Mouse (Mus musculus) liver, embryonic 11.5 days (tissue): Measurements from ENCODE around the gene Asb4. TPM values are rescaled to one million over a fixed set of nuclear protein-coding genes. Genes with fewer than 3 reads are reported as not detected.
A peak's percentile ranks its signal among the peaks of the same experiment; 100 is the strongest.

Experiments
- ATAC-seq: fragments of 200-750 bp; cut with Nextera tagmentation; replicated peaks from 2 replicates; pipeline ENCODE4 v1.8.0; 2017; ENCODE audit warnings: moderate number of reproducible peaks, mild to moderate bottlenecking, moderate TSS enrichment, moderate library complexity; ENCODE audit not compliant: low FRiP score
- DNase-seq: peaks from one replicate; pipeline ENCODE4 v3.0.0-alpha.2; 2017; ENCODE audit warnings: low spot score
- H3K27ac ChIP-seq: fragments of 300-500 bp; sonication (generic); 2 replicates; pipeline ENCODE4 v1.5.1; 2014; ENCODE audit warnings: mild to moderate bottlenecking, low read depth, low read length, control low read depth
- H3K27me3 ChIP-seq: fragments of 300-500 bp; sonication (generic); replicated peaks from 2 replicates; pipeline ENCODE4 v1.6.1; 2014; ENCODE audit warnings: low read length, mixed read lengths; ENCODE audit not compliant: control insufficient read depth, insufficient read depth
- H3K36me3 ChIP-seq: fragments of 300-500 bp; sonication (generic); 2 replicates; pipeline ENCODE4 v1.6.1; 2014; ENCODE audit warnings: mild to moderate bottlenecking, low read length, moderate library complexity, mixed read lengths; ENCODE audit not compliant: control insufficient read depth, insufficient read depth
- H3K4me1 ChIP-seq: fragments of 300-500 bp; sonication (generic); replicated peaks from 2 replicates; pipeline ENCODE4 v1.6.1; 2014; ENCODE audit warnings: low read length, mixed read lengths; ENCODE audit not compliant: control insufficient read depth, insufficient read depth
- H3K4me2 ChIP-seq: fragments of 300-500 bp; sonication (generic); 2 replicates; pipeline ENCODE4 v1.6.1; 2014; ENCODE audit warnings: mild to moderate bottlenecking, control low read depth, moderate library complexity
- H3K4me3 ChIP-seq: fragments of 300-500 bp; sonication (generic); 2 replicates; pipeline ENCODE4 v1.5.1; 2014; ENCODE audit warnings: low read depth, low read length, control low read depth
- H3K9ac ChIP-seq: fragments of 300-500 bp; sonication (generic); 2 replicates; pipeline ENCODE4 v1.6.1; 2014; ENCODE audit warnings: low read depth, low read length, control low read depth
- H3K9me3 ChIP-seq: fragments of 300-500 bp; sonication (generic); 2 replicates; pipeline ENCODE4 v1.6.1; 2016; ENCODE audit warnings: low read length, inconsistent platforms, mixed read lengths; ENCODE audit not compliant: control insufficient read depth
- WGBS: fragments of 180-500 bp; shearing (Covaris S2); extraction: QIAGEN DNeasy Blood & Tissue Kit; methylation state at CpG from one replicate; pipeline ENCODE4 v1.1.7; 2014; 5-methylcytosine and 5-hydroxymethylcytosine counted together
- polyA plus RNA-seq: library from polyadenylated mRNA; unstranded; fragments of >200 nt; fragmentation: Nextera tagmentation; extraction: Ambion mirVana; gene quantifications from 2 replicates; pipeline ENCODE4 v1.2.1, GENCODE M21; 2014

Asb4 gene
- polyA plus RNA-seq, 1 experiment from 2014 or later = 100 TPM

DNA sequence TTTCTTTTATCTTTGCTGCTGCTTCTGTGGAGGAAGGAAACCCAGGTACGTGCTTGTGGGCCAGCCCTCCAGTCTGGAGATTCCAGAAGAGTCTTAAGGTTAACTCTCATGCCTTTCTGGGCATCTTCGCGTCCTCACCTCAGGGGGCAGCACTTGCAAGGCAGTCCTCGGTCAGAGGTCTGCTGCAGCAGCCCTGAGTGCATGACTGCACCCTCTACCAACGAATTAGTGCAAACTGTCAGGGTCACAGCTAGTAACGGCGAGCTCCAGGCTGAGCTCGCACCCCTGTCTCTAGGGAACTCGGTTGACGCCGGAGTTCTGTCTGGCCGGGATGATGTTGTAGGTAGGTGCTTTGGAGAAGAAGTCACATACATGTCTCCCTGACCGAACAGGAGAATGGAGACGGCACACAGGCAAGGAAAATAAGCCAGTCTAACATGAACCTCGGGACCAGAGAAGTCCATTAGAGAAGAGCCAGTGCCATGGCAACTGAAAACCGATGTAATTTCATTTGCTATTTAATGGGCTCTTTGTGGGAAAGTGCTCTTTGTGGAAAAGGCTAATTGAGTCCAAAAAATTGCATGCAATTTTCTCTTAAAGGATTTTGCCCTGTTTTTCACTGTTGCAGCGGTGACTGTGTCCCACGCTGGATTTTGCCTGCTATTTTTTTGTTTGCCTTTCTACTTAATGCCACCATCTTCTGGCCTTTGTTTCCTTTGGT lies 20.1 kb downstream of the Asb4 start:
- no peak overlapping the region for H3K4me2 ChIP-seq
- H3K27ac ChIP-seq = no peak overlapping the region
- H3K4me1 ChIP-seq = no peaks in the 10 kb centered on the region
- DNase-seq = peak; percentile 32
- no peaks in the 10 kb centered on the region for H3K36me3 ChIP-seq
- WGBS = 46% methylated on average over 18 of the region's 18 CpGs
- H3K4me3 ChIP-seq = no peak overlapping the region
- H3K9me3 ChIP-seq = no peaks in the 10 kb centered on the region
- H3K9ac ChIP-seq = no peak overlapping the region
- ATAC-seq = 0 out of 2 replicates have a peak, but pooled peaks have one; percentile 23
- H3K27me3 ChIP-seq = no peaks in the 10 kb centered on the region

DNA sequence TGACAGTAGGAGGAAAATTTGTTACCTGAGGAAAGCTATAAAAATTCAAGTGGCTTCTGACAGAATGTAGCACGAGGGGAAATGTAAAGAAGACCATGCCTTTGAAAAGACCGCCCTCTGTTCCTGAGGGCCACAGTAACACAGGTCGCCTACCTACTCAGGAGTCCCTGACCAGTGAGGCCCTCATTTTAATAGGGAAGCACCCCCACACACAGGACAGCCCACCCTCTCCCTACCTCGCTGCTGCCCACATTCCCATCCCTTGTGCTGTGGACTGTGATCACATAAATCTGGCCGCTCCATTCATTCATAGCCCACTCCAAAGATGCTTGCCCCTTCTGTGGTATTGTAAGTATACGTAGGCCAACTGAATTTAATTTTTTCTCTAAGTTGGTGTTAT lies 20.8 kb downstream of the Asb4 start:
- H3K4me2 ChIP-seq = no peak overlapping the region
- DNase-seq (no peak), ATAC-seq (no peak)
- H3K27ac ChIP-seq = no peak overlapping the region
- no peaks in the 10 kb centered on the region for H3K4me1 ChIP-seq
- no peak overlapping the region for H3K9ac ChIP-seq
- no peaks in the 10 kb centered on the region for H3K9me3 ChIP-seq
- H3K27me3 ChIP-seq = no peaks in the 10 kb centered on the region
- WGBS = 81% methylated on average over 6 of the region's 6 CpGs
- no peak overlapping the region for H3K4me3 ChIP-seq
- H3K36me3 ChIP-seq = no peaks in the 10 kb centered on the region

DNA sequence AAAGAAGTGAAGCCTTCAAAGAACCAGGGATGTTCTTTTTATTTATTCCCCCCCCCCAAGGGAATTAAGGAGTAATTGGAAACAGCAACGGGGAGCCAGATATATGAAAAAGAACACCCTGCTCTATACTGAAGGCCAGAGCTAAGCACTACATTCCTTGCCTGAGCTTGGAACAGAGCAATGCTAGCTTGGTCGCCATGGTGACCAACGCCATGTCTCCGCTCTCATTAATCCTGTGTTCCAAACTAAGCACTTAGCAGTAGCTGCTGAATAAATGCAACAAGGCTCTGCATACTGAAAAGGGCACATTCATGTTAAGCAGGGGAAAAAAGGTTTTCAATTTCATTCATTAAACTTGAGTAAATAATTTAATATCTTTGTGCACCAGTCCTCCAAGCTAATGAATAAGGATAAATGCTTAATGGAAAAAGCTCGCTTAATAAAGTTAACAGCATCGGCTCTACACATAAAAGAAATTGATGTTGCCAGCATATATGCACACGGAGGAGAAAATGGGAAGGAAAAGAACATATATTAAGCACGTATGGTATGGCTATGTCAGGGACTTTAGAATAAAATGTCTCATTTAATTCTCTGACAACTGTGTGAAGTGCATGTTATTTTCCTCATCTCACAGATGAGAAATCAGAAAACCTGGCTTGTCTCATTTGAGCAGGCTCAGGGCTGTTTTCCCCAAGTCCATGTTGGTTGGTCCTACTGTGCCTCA lies 25.4 kb downstream of the Asb4 start:
- H3K9ac ChIP-seq = no peak overlapping the region

DNA sequence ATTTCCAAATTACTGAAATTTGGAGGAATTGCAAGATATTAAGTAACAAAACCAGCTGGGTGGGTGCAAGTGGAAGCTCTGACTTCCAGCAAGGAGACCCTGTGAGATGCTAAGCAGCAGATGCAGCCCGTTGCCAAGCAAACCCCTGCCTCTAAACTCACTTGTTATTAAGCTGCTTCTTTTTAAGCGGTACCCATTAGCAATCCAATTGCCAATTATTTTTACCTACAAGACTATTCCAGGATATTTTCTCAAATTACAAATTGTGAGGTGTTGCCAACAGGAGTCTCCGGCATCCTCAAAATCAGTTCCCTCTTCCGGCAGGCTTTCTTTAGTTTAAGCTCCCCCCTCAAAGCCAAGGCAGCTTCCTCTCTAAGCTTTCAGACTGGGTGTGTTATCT lies 26.5 kb downstream of the Asb4 start:
- no peak overlapping the region for H3K9ac ChIP-seq
- WGBS = 83% methylated on average over 4 of the region's 4 CpGs
- no peak for ATAC-seq

More for the DNA sequence above, 25.4 kb downstream of the Asb4 start:
- Histone ChIP-seq H3K4me1 (no peaks in the 10 kb centered on the region), H3K9me3 (no peaks in the 10 kb centered on the region), H3K27ac (no peak overlapping the region), H3K4me3 (no peak overlapping the region), H3K4me2 (no peak overlapping the region), H3K27me3 (no peaks in the 10 kb centered on the region), H3K36me3 (no peaks in the 10 kb centered on the region)
- ATAC-seq (no peak), DNase-seq (no peak)
- 71% methylated on average over 8 of the region's 8 CpGs for WGBS

DNA sequence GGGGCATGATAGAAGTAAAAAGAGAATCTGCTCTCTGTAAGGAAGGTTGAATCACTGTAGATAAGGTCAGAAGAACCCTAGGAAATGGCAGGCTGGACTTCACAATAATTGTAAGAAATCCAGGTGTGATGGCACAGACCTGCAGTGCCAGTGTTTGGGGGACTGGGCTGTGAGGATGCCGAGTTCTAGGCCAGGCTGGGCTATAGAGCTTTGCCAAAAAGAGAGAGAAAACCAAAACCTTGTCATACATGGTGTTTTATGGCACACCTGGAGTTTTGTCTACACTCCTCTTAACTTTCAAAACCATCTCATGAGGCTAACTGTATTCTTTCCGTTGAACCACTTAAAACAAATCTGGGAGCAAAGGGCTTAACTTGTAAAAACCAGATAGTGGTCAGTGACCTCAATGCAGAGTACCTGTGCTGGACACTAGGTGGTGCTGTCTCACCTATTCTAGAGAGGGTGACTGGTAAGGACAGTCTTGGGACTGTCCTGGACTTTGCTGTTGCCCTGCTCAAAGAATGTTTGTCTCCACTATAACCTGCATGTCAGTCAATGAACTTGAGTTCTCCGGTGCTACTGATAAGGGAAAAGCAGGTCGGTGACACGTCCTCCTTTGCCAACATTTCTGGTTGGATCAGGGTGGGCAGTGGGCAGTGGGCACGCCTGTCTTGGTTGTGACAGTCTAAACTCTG lies 27.7 kb downstream of the Asb4 start:
- DNase-seq (peak; percentile 50), ATAC-seq (peak; percentile 79)
- Histone ChIP-seq H3K9ac (no peak overlapping the region), H3K4me1 (no peaks in the 10 kb centered on the region), H3K4me2 (no peak overlapping the region), H3K9me3 (no peaks in the 10 kb centered on the region), H3K27me3 (no peaks in the 10 kb centered on the region), H3K36me3 (no peaks in the 10 kb centered on the region), H3K27ac (no peak overlapping the region), H3K4me3 (no peak overlapping the region)
- 48% methylated on average over 6 of the region's 6 CpGs for WGBS

More for the DNA sequence above, 26.5 kb downstream of the Asb4 start:
- Histone ChIP-seq H3K4me2 (no peak overlapping the region), H3K9me3 (no peaks in the 10 kb centered on the region), H3K4me1 (no peaks in the 10 kb centered on the region), H3K27me3 (no peaks in the 10 kb centered on the region), H3K4me3 (no peak overlapping the region), H3K27ac (no peak overlapping the region), H3K36me3 (no peaks in the 10 kb centered on the region)
- no peak for DNase-seq

DNA sequence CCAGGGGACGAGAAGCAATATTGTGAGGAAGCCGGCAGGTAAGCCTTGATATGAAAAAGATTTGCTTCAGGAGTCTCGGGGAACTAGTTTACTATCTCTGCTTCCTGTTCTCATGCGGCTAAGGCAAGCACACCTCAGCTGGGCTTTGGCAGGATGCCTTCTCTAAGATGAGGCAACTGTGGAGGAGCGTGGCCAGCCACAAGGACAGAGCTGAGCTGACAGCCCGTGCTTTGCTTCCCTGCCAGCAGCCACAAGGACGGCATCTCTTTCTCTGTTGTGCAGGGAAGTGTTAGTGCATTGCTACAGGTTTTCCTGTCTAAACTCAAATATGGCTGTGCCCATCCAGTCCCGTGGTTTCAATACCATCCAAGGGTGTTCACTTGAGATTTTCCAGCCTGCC lies 30.1 kb downstream of the Asb4 start:
- 41% methylated on average over 8 of the region's 8 CpGs for WGBS
- no peak for DNase-seq
- no peak for ATAC-seq
- Histone ChIP-seq H3K4me1 (no peaks in the 10 kb centered on the region), H3K9ac (no peak overlapping the region), H3K27me3 (no peaks in the 10 kb centered on the region), H3K9me3 (no peaks in the 10 kb centered on the region), H3K4me3 (no peak overlapping the region), H3K4me2 (no peak overlapping the region), H3K27ac (no peak overlapping the region), H3K36me3 (no peaks in the 10 kb centered on the region)

DNA sequence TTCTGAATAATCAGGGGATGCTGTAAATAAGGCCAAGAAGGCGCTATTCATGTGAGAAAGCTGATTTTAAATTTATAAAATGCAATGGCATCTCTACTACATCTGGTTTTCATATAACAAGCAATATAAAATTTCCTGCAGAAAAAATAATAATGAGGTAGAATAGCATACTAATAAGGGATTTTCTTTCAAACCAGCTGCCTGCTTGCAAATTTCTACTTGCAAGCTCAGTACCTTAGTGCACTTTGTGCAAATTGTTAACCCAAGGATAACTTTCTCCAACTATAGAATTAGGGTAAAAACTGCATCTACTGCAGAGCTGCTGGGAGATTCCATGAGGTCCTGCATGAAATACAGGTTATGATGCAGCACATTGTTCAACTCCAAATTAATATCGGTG lies 38.3 kb downstream of the Asb4 start:
- H3K4me3 ChIP-seq = no peak overlapping the region
- no peaks in the 10 kb centered on the region for H3K4me1 ChIP-seq
- no peaks in the 10 kb centered on the region for H3K36me3 ChIP-seq
- DNase-seq = no peak
- no peaks in the 10 kb centered on the region for H3K27me3 ChIP-seq
- no peak overlapping the region for H3K27ac ChIP-seq
- ATAC-seq = no peak
- no peak overlapping the region for H3K9ac ChIP-seq
- 84% methylated on average over 2 of the region's 2 CpGs for WGBS
- no peaks in the 10 kb centered on the region for H3K9me3 ChIP-seq
- no peak overlapping the region for H3K4me2 ChIP-seq

DNA sequence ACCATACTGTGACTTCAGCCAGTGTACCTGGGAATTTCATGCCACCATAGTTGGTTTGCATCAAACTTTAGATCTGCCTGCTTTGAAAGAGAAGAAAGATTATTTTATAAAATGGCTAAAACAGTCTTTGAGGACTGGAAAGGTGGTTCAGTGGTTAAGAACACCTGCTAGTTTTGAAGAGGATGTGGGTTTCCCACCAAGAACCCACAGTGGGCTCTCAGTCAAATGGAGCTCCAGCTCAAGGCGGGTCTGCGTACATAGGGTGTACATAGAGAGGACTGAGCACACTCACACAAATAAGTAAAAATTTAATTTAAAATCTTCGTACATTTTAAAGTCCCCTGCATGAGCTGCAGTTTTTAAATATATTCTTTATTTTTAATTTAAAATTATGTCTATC lies 39.2 kb downstream of the Asb4 start:
- H3K4me2 ChIP-seq = no peak overlapping the region
- no peak overlapping the region for H3K4me3 ChIP-seq
- 84% methylated on average over 3 of the region's 3 CpGs for WGBS
- H3K4me1 ChIP-seq = no peaks in the 10 kb centered on the region
- no peak overlapping the region for H3K27ac ChIP-seq
- no peak overlapping the region for H3K9ac ChIP-seq
- DNase-seq (no peak), ATAC-seq (no peak)
- no peaks in the 10 kb centered on the region for H3K9me3 ChIP-seq
- no peaks in the 10 kb centered on the region for H3K36me3 ChIP-seq
- H3K27me3 ChIP-seq = no peaks in the 10 kb centered on the region
